Mouse (Mus musculus) thymus, postnatal 10 days (tissue): ENCODE data around the gene Serpina6.
"Not testable (repeated sequence)": the region's sequence is repeated elsewhere in the genome, so short reads cannot be mapped to it uniquely, and the experiment has no call there.

ENCODE experiments used
- DNase-seq, 2 experiments: peaks; one replicate each; pipeline ENCODE4 v3.0.0; 2021; ENCODE audit warnings: low spot score in 2 of 2

Serpina6 gene

DNA sequence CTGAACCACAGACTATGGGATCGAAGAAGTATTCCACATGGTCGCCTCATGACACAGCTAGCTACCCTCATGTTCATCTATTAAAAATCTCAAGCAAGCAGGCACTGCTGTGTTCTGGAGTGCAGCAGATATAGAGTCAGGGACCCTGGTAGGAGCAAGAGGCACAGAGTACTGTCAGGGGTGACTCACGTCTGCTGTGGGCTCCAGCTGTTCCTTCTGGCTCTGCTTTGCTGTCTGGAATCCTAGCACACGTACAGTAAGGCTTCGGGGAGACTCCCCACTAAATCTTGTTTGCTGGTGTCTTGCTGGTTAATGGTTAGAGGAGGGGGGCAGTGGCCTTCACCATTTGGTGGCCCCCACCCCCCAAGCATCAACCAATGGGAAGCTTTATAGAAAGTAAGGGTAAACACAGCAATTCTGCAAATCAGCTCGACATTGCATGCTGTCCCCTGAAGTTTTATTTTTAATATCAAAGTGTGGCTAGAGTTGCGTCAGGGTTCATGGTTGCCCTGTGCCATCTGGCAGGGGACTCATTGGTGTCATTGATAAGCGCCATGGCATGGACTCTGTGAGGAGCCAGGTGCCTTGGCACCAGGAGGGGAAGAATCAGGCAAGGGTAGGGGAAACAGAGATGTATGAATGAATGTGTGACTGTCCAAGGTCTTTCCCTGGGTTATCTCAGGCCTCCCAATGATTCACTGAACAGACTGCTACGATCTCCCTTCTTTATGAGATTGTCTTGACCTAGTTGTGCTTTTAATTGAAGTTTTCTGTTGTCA is at the start of gene Serpina6:
TSS of gene Serpina6 (minus strand) at position 365 of the 779 bp plus-strand sequence.
- no peak for DNase-seq

DNA sequence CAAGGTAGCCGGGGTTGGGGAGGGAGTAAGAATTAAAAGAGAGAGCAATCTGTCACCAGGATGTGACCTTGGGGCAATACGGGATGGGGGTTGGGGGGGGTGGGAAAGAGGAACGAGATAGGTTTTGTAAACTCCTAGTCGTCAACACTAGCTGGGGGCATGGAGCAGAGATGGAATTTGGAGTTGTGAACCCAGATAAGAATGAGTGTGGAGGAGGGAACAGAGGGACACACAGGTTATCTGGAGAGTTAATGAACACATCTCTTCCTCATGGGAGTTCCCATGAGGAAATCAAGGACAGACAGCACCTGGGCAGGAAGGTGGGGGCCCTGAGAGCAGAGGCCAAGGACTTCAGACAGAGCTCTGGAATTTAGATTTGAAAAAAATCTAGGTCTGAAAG is 49.1 kb upstream of the Serpina6 start:
- no peak for DNase-seq

DNA sequence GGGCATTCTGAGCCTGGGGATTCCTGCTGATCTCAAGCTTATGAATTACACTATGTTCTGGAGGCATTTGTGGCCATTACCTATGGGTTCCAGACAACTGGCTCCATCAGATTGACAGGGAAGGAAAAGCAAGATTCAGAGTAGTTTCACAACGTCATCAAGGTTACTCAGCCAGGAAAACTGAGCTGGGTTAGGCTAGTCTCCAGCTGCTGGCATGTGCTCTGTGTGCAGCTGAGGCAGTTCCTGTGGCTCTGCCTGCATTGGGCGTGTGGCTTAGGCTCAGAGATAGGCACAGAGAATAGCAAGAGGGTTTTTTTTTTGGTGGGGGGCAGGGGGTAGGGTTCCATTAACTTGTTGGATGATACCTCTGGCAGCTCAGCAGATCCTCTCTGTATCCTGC is 48.5 kb upstream of the Serpina6 start:
- DNase-seq: no peak

DNA sequence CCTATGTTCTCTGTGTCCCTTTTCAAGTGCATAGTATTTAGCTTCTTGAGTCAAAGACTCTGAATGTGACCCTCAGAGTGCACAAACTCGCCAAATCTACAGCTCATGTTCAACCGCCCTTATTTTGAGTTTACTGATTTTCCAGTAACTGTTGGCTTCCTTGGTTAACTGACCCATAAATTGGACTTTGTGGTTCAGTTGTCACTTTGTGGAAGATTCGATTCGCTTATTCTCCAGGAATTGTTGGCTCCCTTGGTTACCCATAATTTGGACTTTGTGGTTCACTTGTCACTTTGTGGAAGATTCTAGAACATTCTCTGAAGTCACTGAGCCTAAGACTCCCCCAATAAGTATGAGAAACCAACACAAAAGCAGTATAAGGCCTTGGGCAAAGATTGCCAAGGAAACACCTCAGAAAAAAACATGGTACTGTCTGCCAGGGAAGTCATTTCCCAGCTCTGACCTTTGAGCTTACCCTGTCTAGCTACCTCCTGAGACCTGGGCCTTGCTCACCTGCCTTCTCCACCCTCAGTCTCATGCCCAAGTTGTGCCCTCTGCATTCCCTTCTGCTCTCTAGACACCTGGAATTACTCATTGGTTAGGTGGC is 43.2 kb upstream of the Serpina6 start:
- DNase-seq: no peak

DNA sequence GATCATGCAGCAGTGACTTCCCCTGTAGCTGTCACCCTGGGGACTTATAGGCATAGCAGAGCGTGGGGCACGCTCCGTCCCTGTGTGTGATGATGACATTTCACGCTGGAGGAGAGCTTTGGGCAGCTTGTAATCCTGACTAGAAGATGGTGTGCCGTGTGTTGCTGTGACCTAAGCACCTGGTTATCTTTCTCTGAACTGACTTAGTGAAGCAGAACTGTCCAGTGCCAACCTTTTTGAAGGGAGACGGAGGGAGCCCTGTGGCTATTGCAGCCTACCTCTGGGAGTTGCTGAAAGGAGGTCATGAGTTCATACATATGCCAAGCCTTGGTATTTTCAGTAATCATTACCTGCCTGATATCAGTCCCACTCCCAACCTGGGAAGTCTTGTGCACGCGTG is 38.4 kb upstream of the Serpina6 start, which contains the start of gene Serpina1f:
TSS of gene Serpina1f (minus strand) at position 101 of the 400 bp plus-strand sequence.
- DNase-seq: no peak

DNA sequence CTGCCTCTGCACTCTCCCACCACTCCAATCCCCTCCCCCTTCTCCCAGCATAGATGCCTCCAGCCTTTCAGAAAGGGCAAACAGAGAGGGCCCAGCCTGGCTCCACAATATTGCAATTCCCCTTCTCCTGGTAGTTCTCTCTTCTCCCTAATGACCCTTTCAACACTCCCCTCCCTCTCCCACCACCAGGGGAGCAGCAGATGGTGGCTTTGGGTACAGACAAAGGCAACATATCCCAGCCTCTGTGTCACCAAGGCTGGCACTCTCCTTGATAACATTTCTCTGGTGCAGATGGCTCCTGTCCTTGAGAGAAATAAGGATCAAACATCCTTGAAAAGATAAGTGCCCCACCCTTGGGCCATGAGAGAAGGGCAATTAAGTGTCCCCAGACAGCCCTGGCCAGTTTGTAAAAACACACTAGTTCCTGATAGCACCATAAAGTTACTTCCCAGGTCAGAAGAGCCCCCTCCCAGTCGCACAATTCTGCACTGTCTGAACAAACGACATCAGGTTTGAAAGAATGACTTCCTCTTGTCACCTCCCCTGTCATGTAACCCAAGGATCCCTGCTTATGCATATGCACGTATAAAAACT is 31.3 kb upstream of the Serpina6 start:
- no peak for DNase-seq

DNA sequence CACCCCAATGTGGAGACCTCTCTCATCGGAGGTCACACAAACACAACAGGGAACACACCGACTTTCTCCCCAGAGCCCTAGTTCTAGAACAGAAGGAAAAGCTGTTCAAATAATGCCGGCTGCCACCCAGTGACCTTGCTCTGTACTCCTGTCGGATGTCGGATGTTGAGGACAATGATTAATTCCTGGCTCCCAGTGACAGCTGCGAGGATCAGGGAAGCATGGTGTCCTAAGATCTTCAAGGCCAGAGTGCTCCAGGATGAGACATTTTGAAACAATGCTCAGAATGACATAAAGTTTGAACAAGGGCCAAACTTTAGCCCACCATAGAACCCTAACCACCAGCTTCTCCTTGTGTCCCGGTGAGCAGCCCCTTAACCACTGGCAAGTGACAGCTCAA is 30.0 kb upstream of the Serpina6 start:
- no peak for DNase-seq

DNA sequence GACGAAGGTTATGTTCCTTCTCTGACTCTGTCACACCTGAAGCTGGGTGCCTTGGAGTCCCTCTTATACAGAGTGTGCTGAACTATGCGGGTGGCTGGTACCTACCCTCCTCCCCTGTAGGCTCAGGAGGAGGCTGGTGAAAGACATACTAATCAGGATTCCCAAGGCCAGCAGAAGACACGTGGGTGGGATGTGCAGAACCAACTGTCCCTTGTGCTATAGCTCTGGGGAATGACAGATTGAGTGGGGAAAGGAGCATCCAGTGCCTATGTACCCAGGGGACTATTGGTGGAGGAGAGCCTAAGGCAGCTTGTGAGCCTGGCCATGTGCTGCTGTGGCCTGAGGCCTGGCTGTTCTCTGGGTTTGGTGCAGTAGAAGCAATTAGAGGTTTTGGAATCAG is 29.0 kb upstream of the Serpina6 start:
- DNase-seq: no peak

DNA sequence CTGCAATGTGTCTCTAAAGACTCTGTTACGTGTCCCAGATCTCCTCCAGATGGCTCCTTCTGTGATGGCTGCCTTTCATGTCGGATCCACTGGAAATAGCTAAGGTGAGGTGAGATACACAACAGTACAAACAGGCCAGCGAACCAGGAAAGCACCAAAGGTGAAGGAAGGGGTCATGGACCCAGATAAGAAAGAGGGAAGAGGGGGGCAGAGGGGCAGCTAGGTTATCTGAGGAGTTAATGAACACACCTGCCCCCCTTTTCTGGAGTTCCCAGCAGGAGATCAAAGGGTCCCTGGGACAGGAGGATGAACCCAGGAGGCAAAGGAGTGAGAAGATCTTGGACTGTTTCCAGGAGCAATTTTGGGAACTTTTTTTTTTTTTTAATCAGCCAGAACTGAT is 28.4 kb upstream of the Serpina6 start:
- DNase-seq: no peak

DNA sequence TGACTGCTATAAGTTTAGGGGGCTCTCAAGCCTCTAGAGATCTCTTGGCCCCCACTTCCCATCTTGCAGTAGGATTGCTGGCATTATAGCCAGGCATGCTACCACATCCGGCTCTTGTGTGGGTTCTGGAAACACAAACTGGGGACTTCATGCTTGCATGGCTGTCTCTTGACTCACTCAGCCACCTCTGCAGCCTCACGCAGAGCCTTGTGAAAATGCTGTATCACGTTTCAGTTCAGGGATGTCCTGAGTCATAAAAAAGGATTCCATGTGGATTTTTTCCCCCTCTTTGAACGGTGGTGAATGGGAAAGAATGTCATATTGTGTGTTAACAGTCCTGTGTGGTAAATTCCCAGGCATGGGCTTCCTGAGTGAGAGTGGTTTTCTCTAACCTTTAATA is 26.8 kb upstream of the Serpina6 start:
- DNase-seq: no peak

DNA sequence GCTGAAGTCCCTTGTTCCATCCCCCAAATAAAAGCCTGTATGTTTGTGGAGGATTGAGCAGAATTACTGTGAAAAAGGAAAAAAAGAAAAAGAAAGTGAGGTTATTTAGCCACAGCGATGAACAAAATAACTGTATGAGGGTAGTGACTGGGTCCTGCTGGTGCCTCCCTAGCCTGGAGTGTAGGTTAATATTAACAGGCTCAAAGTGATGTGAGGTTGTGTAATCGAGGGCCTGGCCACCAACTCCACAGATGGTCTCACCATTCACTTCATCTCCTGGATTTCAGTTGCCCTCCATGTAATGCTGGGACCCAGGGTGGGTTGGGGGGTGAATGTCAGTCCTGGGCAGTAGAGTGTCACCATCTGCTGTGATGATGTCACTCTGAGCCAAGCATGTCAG is 24.7 kb upstream of the Serpina6 start:
- no peak for DNase-seq

DNA sequence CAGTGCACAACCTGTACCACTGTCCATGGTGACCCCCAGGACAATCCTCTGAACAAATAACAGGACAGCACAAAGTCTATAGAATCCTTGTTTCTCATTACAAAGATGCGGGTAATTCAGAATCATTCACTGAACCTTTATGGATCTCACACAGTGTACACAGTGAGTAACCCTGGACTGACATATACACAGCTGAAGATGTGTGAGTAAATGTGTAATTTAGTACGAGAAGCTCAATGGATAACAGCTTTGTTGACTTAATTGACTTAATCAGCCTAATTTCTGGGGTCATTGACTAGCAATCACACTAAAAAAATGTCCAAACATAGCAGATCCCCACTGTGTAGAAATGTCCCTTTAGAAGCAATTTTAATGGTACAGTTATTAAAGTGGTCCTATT is 24.2 kb upstream of the Serpina6 start:
- DNase-seq: no peak

DNA sequence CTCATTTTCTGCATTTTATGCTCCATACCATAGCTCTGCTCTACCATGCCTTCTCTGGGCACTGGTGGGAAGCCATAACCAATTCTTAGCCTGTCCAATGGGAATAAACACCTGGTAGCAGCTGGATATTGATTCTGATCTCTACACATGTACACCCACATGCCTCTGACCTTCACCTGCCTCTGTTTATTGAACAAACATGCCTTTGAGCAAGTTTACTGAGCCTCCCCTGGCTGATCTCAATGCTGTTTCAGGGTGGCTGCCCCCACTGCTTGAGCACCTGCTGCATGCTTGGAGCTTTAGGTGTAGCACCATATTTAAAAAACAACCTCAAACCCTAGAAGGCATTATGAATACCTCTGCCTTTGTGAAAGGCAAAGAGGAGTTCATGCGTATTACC is 22.8 kb upstream of the Serpina6 start:
- not testable (repeated sequence) for DNase-seq

DNA sequence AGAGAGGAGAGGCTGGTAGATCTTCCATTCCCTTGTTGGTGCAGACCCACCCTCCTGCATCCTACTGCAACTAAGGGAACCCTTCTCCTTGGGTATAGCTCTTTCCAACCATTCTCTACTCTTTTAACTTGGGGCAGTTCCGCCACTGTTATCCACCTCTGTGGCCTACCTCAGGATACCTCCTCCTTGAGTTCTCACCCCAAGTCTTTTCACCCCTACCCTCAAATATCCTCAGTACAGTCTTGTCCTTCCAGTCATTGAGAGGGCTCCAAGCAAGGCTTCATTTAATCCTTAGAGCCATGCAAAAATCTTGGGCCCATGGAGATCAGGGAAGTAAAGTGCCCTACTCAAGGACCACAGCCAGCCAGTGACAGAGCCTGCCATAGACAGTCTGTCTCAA is 19.0 kb upstream of the Serpina6 start, which contains the start of gene Serpina16:
TSS of gene Serpina16 (minus strand) at position 101 of the 400 bp plus-strand sequence.
- no peak for DNase-seq

DNA sequence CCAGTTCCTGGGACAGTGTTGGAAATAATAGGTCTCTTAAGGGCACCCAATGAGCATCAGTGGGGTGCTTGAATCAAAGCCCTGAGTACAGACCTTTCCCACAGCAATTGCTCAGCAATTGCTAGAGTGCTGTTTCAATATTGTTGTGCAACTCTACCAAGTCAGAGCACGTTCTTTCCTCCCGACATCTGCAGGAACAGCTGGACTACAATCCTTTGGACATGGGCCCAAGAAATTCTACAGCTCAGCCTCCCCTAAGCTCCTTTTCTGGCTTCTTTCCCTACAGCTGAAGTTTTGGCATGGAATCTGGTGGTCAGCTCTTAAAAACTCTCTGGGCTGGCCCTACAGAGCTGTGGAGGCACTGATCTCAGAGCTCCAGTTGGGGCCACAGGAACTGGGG is 16.2 kb upstream of the Serpina6 start:
- no peak for DNase-seq

DNA sequence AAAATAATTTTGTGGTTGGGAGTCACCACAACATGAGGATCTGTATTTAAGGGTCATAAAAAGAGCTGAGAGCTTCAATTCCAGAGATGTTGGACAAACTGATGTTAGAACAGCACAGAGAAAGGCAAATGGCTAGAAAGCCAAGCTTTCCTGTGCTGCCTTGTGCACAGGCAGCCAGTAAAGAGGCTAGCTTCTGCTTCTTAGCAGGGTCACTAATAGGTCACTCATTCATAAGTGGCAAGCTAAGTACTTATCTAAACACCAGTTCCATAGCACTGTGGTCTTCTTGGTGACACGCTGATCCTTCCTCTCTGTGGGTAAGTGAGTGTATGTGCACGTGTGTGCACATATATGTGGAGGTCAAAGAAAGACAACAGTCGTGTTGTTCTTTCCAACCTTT is 14.5 kb upstream of the Serpina6 start:
- DNase-seq: no peak

DNA sequence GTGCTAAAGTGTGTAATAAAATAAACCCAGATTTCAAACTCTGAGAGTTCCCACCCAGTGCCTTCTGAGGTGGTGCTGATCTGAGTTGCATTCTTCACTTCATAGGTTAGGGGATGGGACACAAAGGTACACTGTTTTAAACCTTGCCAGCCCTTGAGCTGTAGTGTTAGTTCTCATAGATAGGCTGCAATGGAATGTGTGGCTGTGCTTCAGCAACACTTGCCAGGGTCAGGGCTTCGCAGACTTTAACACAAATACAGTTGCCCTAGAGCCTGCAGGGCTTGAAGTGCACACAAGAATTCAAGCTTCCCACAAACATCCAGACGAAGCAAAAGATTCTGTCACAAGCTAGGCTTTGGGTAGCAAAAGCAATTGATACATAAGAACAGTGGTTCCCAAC is 14.0 kb upstream of the Serpina6 start:
- no peak for DNase-seq

DNA sequence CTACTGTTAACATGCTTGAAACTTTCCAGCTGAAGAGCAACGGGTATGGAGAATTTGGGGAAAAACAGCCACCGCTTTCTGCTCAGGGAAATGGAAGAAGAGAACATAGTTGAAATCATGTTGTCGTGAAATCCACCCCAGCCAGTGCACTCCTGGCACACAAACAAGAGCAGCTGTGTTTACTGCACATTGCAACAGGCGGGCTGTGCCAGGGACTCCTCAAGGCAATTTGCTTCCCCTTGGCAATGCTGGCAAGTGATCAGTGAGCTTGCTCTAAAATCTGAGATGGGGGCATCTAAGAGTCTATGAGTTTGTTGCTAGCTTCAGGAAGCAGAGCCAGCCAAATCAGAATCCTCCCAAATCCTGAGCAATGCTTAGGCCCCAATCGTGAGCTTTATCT is 13.3 kb upstream of the Serpina6 start:
- DNase-seq: no peak

DNA sequence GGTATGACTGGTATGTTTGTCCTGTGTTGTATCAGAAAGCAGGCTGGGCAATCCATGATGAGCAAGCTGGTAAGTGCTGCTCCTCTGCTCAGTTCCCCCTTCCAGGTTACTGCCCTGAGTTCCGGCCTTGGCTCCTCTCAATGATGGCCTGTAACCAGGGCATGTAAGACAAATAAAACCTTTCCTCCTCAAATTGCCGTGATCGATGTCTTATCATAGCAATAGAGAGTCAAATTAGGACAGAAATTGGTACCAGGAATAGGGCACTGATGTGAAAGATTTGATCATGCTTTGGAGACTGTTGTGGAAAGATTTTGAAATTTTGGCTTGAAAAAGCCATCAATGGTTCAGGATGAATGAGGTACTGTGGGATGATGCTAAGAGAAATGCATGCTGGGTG is 8.3 kb upstream of the Serpina6 start:
- DNase-seq: no peak

DNA sequence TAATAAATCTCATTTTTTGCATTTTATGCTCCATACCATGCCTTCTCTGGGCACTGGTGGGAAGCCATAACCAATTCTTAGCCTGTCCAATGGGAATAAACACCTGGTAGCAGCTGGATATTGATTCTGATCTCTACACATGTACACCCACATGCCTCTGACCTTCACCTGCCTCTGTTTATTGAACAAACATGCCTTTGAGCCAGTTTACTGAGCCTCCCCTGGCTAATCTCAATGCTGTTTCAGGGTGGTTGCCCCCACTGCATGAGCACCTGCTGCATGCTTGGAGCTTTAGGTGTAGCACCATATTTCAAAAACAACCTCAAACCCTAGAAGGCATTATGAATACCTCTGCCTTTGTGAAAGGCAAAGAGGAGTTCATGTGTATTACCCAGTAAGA is 5.0 kb upstream of the Serpina6 start:
- DNase-seq: not testable (repeated sequence)

DNA sequence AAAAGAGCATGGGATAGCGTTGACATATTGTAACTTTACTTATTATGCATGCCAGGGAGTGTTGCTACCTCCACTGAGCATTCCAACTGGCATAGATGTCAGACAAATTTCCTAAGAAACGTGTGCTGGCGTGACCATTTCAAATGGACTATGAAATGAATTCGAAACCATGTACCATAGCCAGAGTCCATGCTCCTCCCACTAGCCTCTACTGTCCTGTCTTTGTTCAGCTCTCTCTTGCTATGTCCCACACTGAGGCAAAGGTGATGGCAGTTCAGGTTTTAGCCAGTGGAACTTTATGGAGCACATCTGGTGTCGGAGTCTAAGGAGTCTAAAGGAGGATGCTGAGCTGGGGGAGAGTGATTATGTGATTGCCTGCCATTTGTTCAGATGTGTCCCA is 3.1 kb upstream of the Serpina6 start:
- no peak for DNase-seq

DNA sequence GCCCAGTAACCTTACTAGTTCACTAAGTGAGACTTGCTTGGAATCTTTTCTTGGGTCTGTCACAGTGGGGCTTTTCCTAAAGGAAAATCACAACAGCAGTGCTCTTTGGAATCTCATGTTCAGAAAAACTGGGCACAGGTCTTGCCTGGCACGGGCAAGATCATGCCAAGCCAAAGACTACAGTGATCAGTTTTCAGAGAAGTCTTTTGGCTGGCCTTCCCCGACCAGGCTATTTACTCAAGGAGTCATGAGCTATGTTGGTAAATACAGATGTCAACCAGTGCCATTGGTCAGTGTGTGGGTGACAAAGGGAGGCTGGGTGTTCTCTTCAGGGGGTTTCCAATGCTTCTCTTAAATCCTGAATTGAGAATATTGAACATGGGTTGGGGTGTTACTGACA is 2.2 kb upstream of the Serpina6 start:
- no peak for DNase-seq

DNA sequence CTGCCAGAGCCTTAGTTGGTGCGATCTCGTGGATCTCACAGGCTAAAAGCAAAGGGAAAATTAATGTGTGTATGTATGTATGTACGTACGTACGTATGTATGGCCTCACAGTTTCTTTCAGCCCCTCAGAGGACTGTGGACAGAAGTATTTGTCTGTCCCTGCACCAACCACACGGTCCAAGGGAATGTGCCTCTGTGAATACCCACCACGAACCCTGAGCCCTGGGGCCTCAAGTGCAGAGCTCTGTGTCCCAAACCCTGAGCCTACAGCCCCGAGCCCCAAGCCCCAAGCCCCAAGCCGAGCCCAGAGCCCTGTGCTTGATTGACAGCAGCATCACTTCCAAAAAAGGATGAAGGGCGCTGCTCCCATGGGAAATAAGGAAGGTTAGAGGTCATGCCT is 979 bp upstream of the Serpina6 start:
- no peak for DNase-seq
